Mouse (Mus musculus) CH12.LX (cell line): ENCODE data around the gene Mecp2.

Source experiments
- CTCF ChIP-seq, 2 experiments: IDR thresholded peaks in 1 of 2; conservative IDR thresholded peaks in 1 of 2; 2 replicates each; pipeline ENCODE4 v1.5.1; 2011 to 2012; ENCODE audit warnings: low read depth in 2 of 2, low read length in 2 of 2, improper control_type of control experiment in 1 of 2, inconsistent platforms in 1 of 2, mild to moderate bottlenecking in 1 of 2, moderate library complexity in 1 of 2
- ELF1 ChIP-seq: IDR thresholded peaks from 2 replicates; pipeline ENCODE4 v1.6.1; 2014; ENCODE audit warnings: low read depth, mild to moderate bottlenecking, inconsistent platforms, low read length, improper control_type of control experiment
- HCFC1 ChIP-seq: IDR thresholded peaks from 2 replicates; pipeline ENCODE4 v1.6.1; 2012; ENCODE audit warnings: low read depth, mild to moderate bottlenecking, inconsistent platforms, low read length, improper control_type of control experiment
- KAT2A ChIP-seq: IDR thresholded peaks from 2 replicates; pipeline ENCODE4 v1.6.1; 2012; ENCODE audit warnings: low read length, improper control_type of control experiment, inconsistent platforms; ENCODE audit not compliant: insufficient replicate concordance
- MAX ChIP-seq: IDR thresholded peaks from 2 replicates; pipeline ENCODE4 v1.6.1; 2011; ENCODE audit warnings: low read length, improper control_type of control experiment
- POLR2A ChIP-seq: IDR thresholded peaks from 2 replicates; pipeline ENCODE4 v1.6.1; 2011; ENCODE audit warnings: low read depth, mild to moderate bottlenecking, improper control_type of control experiment, low read length
- RAD21 ChIP-seq: IDR thresholded peaks from 2 replicates; pipeline ENCODE4 v1.6.1; 2011; ENCODE audit warnings: low read depth, mild to moderate bottlenecking, low read length, improper control_type of control experiment, moderate library complexity
- RCOR1 ChIP-seq: conservative IDR thresholded peaks from 2 replicates; pipeline ENCODE4 v1.6.1; 2012; ENCODE audit warnings: low read depth, mild to moderate bottlenecking, inconsistent platforms, low read length, improper control_type of control experiment
- SIN3A ChIP-seq: IDR thresholded peaks from 2 replicates; pipeline ENCODE4 v1.6.1; 2012; ENCODE audit warnings: low read length, improper control_type of control experiment, inconsistent platforms
- TCF12 ChIP-seq: IDR thresholded peaks from 2 replicates; pipeline ENCODE4 v1.6.1; 2014; ENCODE audit warnings: low read depth, mild to moderate bottlenecking, inconsistent platforms, low read length, improper control_type of control experiment
- ZC3H11A ChIP-seq: IDR thresholded peaks from 2 replicates; pipeline ENCODE4 v1.6.1; 2012; ENCODE audit warnings: low read depth, mild to moderate bottlenecking, inconsistent platforms, low read length, improper control_type of control experiment
- ZKSCAN1 ChIP-seq: IDR thresholded peaks from 2 replicates; pipeline ENCODE4 v1.6.1; 2012; ENCODE audit warnings: low read depth, inconsistent platforms, low read length, improper control_type of control experiment, borderline replicate concordance

- TF ChIP-seq POLR2A: no peak
- no peak for TF ChIP-seq KAT2A
- TF ChIP-seq RAD21: no peak
- no peak for TF ChIP-seq CTCF (conservative IDR thresholded peaks at IDR 0.05 in 1 of 2, IDR thresholded peaks at IDR 0.05 in 1 of 2; ENCODE audit: low read depth in 2 of 2, low read length in 2 of 2)
- no peak for TF ChIP-seq HCFC1
- TF ChIP-seq TCF12: no peak
- TF ChIP-seq ZC3H11A: no peak
- no peak for TF ChIP-seq ELF1
- TF ChIP-seq RCOR1: no peak
- TF ChIP-seq MAX: no peak
- TF ChIP-seq SIN3A: no peak
- TF ChIP-seq ZKSCAN1: no peak
Observed at GRCm38 (mm10) chrX:74022795-74023187, 112.4 kb downstream of the Mecp2 start.
